Mouse (Mus musculus): ENCODE results near the gene Tmem222. TPM values are rescaled to one million over a fixed set of nuclear protein-coding genes. Genes with fewer than 3 reads are reported as not detected.

The Tmem222 gene
- 120 and 154 TPM in 2 replicates for polyA plus RNA-seq (2012; rRNA removed)

- TF ChIP-seq POLR2A (IDR thresholded peaks at IDR 0.05; ENCODE audit: borderline replicate concordance, extremely low read depth, insufficient read depth, insufficient read length, poor library complexity, severe bottlenecking), result peak; percentile 75
- no peak for TF ChIP-seq CTCF (IDR thresholded peaks at IDR 0.05; ENCODE audit: borderline replicate concordance, extremely low read depth, insufficient read depth, insufficient read length)
- DNase-seq (ENCODE audit: low read depth), result peak; percentile 98
These were observed at the start of gene Tmem222 for GRCm38 (mm10) chr4:133277104-133278026. TSS of gene Tmem222 (minus strand) at chr4:133277792.

- no peak for TF ChIP-seq POLR2A (IDR thresholded peaks at IDR 0.05; ENCODE audit: borderline replicate concordance, extremely low read depth, insufficient read depth, insufficient read length, poor library complexity, severe bottlenecking)
- TF ChIP-seq CTCF (IDR thresholded peaks at IDR 0.05; ENCODE audit: borderline replicate concordance, extremely low read depth, insufficient read depth, insufficient read length), result no peak
- DNase-seq (ENCODE audit: low read depth), result no peak
These were observed 42.1 kb upstream of the Tmem222 start for GRCm38 (mm10) chr4:133319667-133320066.

DNA sequence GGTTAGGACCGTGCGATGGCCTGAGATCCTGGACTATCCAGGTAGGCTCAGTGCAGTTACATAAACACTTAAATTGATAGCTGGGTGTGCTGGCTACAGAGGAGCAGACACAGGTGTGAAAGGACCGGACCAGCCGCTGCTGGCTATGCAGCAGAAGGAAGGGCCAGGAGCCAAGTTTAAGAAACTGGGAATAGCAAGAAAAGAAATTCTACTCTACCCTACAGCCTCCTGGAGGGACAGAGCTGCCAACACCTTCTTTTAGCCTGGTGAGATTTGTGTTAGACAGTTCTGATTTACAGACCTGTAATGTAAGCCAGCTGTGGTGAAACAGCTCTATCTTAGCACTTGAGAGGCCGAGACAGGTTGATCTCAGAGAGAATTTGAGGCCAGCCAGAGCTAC, 38.4 kb upstream of the Tmem222 start:
- no peak for DNase-seq (ENCODE audit: low read depth)
- no peak for TF ChIP-seq CTCF (IDR thresholded peaks at IDR 0.05; ENCODE audit: borderline replicate concordance, extremely low read depth, insufficient read depth, insufficient read length)

GRCm38 (mm10) chr4:133314896-133315295, 37.3 kb upstream of the Tmem222 start:
- TF ChIP-seq CTCF (IDR thresholded peaks at IDR 0.05; ENCODE audit: borderline replicate concordance, extremely low read depth, insufficient read depth, insufficient read length), result no peak
- TF ChIP-seq POLR2A (IDR thresholded peaks at IDR 0.05; ENCODE audit: borderline replicate concordance, extremely low read depth, insufficient read depth, insufficient read length, poor library complexity, severe bottlenecking), result no peak
- no peak for DNase-seq (ENCODE audit: low read depth)

GRCm38 (mm10) chr4:133309948-133310347, 32.4 kb upstream of the Tmem222 start:
- DNase-seq (ENCODE audit: low read depth), result peak; percentile 87
- TF ChIP-seq CTCF (IDR thresholded peaks at IDR 0.05; ENCODE audit: borderline replicate concordance, extremely low read depth, insufficient read depth, insufficient read length), result peak; percentile 99
- no peak for TF ChIP-seq POLR2A (IDR thresholded peaks at IDR 0.05; ENCODE audit: borderline replicate concordance, extremely low read depth, insufficient read depth, insufficient read length, poor library complexity, severe bottlenecking)

DNA sequence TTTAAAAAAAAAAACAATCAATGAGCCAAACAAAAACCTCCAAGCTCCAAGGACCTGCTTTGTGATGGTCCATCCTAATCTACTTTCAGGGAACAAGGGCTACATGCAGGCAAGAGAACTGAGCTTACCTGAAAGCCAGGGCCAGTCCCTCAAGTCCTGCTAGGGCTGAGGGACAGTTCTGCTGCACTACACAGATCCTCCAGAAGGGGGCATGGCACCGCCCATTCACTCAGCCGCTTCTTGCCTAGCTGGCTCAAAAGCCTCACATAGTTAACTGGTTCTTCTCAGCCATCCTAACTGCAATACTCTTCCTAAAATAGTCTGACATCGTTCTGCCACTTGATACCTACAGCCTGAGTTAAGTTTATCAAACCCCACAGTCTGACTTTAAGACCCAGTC, 29.7 kb upstream of the Tmem222 start:
- peak; percentile 75 for TF ChIP-seq CTCF (IDR thresholded peaks at IDR 0.05; ENCODE audit: borderline replicate concordance, extremely low read depth, insufficient read depth, insufficient read length)
- no peak for TF ChIP-seq POLR2A (IDR thresholded peaks at IDR 0.05; ENCODE audit: borderline replicate concordance, extremely low read depth, insufficient read depth, insufficient read length, poor library complexity, severe bottlenecking)
- DNase-seq (ENCODE audit: low read depth), result peak; percentile 44

DNA sequence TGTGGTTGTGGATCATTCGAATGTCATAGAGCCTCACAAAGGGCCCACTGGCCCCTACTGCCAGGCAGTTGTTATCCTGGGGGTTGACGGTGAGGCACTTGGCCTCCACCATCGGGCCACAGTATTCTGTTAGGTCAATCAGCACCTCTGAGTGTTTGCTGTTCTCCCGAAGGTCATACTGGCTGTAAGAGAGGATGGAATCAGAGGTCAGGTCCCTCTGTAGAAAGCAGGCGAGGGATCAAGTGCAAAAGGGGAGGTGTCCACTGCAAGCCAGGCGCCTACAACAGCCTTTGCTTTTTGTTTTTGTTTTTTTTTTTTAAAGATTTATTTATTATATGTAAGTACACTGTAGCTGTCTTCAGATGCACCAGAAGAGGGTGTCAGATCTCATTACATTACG, 28.2 kb upstream of the Tmem222 start:
- TF ChIP-seq CTCF (IDR thresholded peaks at IDR 0.05; ENCODE audit: borderline replicate concordance, extremely low read depth, insufficient read depth, insufficient read length) (no peak), POLR2A (IDR thresholded peaks at IDR 0.05; ENCODE audit: borderline replicate concordance, extremely low read depth, insufficient read depth, insufficient read length, poor library complexity, severe bottlenecking) (no peak)
- no peak for DNase-seq (ENCODE audit: low read depth)

GRCm38 (mm10) chr4:133304770-133305169, 27.2 kb upstream of the Tmem222 start:
- DNase-seq (ENCODE audit: low read depth), result no peak
- no peak for TF ChIP-seq CTCF (IDR thresholded peaks at IDR 0.05; ENCODE audit: borderline replicate concordance, extremely low read depth, insufficient read depth, insufficient read length)
- no peak for TF ChIP-seq POLR2A (IDR thresholded peaks at IDR 0.05; ENCODE audit: borderline replicate concordance, extremely low read depth, insufficient read depth, insufficient read length, poor library complexity, severe bottlenecking)

DNA sequence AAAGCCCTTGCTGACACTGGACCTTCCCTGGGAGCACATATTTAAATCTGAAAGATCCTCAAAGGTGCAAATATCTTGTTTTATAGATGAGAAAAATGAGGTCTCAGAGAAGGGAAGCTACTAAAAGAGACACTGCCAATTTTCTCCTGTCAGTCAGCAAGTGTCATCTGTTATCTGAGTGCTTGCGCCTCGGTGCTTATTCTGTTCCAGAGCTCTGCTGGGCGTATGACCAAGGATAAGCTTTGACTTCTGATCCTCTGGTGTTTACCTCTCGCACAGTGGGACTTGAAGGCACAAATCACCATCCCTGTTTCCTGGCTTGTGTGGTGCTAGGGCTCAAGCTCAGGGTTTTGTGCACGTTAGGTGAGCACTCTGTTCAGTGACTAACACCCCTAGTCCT, 25.1 kb upstream of the Tmem222 start:
- peak; percentile 8 for DNase-seq (ENCODE audit: low read depth)
- TF ChIP-seq POLR2A (IDR thresholded peaks at IDR 0.05; ENCODE audit: borderline replicate concordance, extremely low read depth, insufficient read depth, insufficient read length, poor library complexity, severe bottlenecking) (no peak), CTCF (IDR thresholded peaks at IDR 0.05; ENCODE audit: borderline replicate concordance, extremely low read depth, insufficient read depth, insufficient read length) (no peak)

DNA sequence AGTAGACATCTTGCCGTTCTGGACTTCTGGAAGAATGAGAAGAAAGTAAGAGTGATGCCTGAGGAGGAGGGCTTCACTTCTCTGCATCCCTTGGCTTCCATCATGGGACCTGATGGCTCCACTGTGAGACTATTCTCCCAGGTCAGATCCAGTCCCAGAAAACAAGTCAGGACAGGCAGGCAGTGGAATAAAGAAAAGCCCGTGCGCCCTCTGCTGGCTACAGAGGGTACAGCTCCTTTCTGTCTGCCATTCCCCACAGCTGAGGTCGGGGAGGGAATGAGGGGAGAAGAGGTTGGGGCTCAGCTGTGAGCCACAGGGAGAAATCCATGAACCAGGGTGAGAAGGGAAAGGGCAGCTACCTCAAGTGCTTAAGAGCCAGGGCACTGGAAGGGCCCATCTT, 24.2 kb upstream of the Tmem222 start:
- peak; percentile 73 for DNase-seq (ENCODE audit: low read depth)
- TF ChIP-seq POLR2A (IDR thresholded peaks at IDR 0.05; ENCODE audit: borderline replicate concordance, extremely low read depth, insufficient read depth, insufficient read length, poor library complexity, severe bottlenecking), result no peak
- peak; percentile 96 for TF ChIP-seq CTCF (IDR thresholded peaks at IDR 0.05; ENCODE audit: borderline replicate concordance, extremely low read depth, insufficient read depth, insufficient read length)

DNA sequence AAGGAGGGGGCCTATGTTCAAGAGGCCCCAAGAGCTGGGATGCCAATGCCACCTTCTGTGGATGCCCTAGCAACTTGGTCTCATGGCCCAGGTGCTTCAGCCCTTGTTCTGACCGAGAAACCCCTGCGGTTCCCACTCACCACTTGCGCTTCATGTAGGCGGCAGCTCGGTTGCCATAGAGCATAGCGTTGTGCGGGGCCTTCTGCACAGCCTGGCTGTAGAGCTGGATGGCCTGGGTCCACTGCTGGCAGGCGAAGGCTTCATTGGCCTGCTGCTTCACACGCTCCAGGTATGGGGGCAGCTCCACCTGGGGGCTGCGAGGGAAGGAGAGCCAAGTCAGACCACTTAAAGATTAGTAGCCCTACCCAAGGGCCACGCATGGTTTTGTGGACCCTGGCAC, 22.8 kb upstream of the Tmem222 start:
- TF ChIP-seq CTCF (IDR thresholded peaks at IDR 0.05; ENCODE audit: borderline replicate concordance, extremely low read depth, insufficient read depth, insufficient read length), result no peak
- no peak for TF ChIP-seq POLR2A (IDR thresholded peaks at IDR 0.05; ENCODE audit: borderline replicate concordance, extremely low read depth, insufficient read depth, insufficient read length, poor library complexity, severe bottlenecking)
- DNase-seq (ENCODE audit: low read depth), result peak; percentile 20

- TF ChIP-seq CTCF (IDR thresholded peaks at IDR 0.05; ENCODE audit: borderline replicate concordance, extremely low read depth, insufficient read depth, insufficient read length) (no peak), POLR2A (IDR thresholded peaks at IDR 0.05; ENCODE audit: borderline replicate concordance, extremely low read depth, insufficient read depth, insufficient read length, poor library complexity, severe bottlenecking) (no peak)
- DNase-seq (ENCODE audit: low read depth), result peak; percentile 88
These were observed 22.1 kb upstream of the Tmem222 start for GRCm38 (mm10) chr4:133299701-133300100.

Data from brain, embryonic 14.5 days (tissue).